Mouse (Mus musculus): ENCODE measurements around the gene Gm49661. TPM values are rescaled to one million over a fixed set of nuclear protein-coding genes. Genes with fewer than 3 reads are reported as not detected.

Gene Gm49661
- polyA plus RNA-seq, 1 experiment, result 477 TPM

DNA sequence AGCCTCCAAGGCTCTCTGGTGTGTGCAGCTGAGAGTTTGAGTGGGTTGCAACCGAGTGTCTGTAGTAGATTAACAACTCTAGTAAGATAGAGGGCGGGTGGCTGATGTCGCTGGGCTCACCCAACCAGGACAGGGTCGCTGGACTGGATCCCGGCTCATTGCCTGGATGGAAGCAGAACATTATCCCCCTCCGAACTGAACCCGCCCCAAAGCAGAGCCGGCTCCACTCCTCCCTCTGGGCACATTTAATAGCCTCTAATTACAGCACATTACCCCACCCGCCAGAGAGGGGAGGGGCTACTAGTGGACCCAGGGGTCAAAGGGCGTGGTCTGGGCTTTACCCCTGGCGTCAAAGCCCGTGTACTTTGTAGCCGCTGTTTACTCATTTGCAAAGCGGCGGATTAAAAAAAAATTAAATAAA lies 20.1 kb upstream of the Gm49661 start:
- peaks cover 28% of the 10 kb centered on the region for H3K4me1 ChIP-seq (ENCODE audit: control insufficient read depth, insufficient read depth, low read length)
- no peak overlapping the region for H3K27ac ChIP-seq (ENCODE audit: control insufficient read depth, insufficient read depth, low read depth, low read length)
- TF ChIP-seq POLR2A (IDR thresholded peaks at IDR 0.05; ENCODE audit: control insufficient read depth, low read depth, low read length), result no peak
- no peak for TF ChIP-seq CTCF (IDR thresholded peaks at IDR 0.05; ENCODE audit: control insufficient read depth, insufficient read depth, insufficient replicate concordance, low read depth, low read length)
- H3K4me3 ChIP-seq (ENCODE audit: control insufficient read depth, low read depth, low read length), result no peak overlapping the region
- H3K27me3 ChIP-seq (ENCODE audit: control insufficient read depth, insufficient read depth, low read length), result no peaks in the 10 kb centered on the region
- no peaks in the 10 kb centered on the region for H3K36me3 ChIP-seq (ENCODE audit: control insufficient read depth, insufficient read depth, low read length)

DNA sequence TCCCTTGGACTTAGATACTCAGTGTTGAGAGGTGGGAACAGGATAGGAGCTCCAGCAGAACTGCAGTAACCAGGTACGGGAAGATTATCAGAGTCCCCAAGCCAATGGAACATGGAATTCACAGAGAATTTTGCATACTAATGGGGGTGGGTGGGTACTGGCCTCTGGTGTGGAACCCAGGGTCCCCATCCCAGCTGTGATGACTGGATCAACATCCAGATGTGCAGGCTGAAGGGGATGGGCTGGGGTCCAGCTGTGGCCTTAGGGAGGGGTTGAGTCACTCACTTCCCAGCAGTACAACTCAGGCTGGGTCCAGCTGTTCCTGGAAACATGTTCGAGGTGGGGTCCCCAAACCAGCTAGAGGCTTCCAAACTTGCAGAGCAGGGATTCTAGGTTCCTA lies 18.7 kb upstream of the Gm49661 start:
- Histone ChIP-seq H3K4me3 (ENCODE audit: control insufficient read depth, low read depth, low read length) (no peak overlapping the region), H3K27ac (ENCODE audit: control insufficient read depth, insufficient read depth, low read depth, low read length) (no peak overlapping the region), H3K36me3 (ENCODE audit: control insufficient read depth, insufficient read depth, low read length) (no peaks in the 10 kb centered on the region), H3K4me1 (ENCODE audit: control insufficient read depth, insufficient read depth, low read length) (peaks cover 28% of the 10 kb centered on the region), H3K27me3 (ENCODE audit: control insufficient read depth, insufficient read depth, low read length) (no peaks in the 10 kb centered on the region)
- TF ChIP-seq CTCF (IDR thresholded peaks at IDR 0.05; ENCODE audit: control insufficient read depth, insufficient read depth, insufficient replicate concordance, low read depth, low read length) (no peak), POLR2A (IDR thresholded peaks at IDR 0.05; ENCODE audit: control insufficient read depth, low read depth, low read length) (no peak)

DNA sequence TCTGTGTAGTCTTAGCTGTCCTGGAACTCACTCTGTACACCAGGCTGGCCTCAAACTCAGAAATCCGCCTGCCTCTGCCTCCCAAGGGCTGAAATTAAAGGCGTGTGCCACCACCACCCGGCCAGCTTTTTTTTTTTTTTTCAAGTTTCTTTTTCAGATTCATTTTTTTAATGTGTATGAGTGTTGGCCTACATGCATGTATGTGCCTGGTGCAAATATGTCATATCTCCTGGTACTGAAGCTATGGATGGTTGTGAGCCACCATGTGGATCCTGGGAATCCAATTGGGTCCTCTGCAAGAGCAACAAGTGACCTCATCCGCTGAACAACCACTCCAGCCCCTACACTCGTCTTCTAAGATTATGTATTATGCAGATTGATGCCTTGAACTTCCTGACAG lies 18.2 kb upstream of the Gm49661 start:
- Histone ChIP-seq H3K27me3 (ENCODE audit: control insufficient read depth, insufficient read depth, low read length) (no peaks in the 10 kb centered on the region), H3K27ac (ENCODE audit: control insufficient read depth, insufficient read depth, low read depth, low read length) (no peak overlapping the region), H3K4me1 (ENCODE audit: control insufficient read depth, insufficient read depth, low read length) (peaks cover 28% of the 10 kb centered on the region), H3K4me3 (ENCODE audit: control insufficient read depth, low read depth, low read length) (no peak overlapping the region), H3K36me3 (ENCODE audit: control insufficient read depth, insufficient read depth, low read length) (no peaks in the 10 kb centered on the region)
- TF ChIP-seq POLR2A (IDR thresholded peaks at IDR 0.05; ENCODE audit: control insufficient read depth, low read depth, low read length), result no peak
- TF ChIP-seq CTCF (IDR thresholded peaks at IDR 0.05; ENCODE audit: control insufficient read depth, insufficient read depth, insufficient replicate concordance, low read depth, low read length), result no peak

DNA sequence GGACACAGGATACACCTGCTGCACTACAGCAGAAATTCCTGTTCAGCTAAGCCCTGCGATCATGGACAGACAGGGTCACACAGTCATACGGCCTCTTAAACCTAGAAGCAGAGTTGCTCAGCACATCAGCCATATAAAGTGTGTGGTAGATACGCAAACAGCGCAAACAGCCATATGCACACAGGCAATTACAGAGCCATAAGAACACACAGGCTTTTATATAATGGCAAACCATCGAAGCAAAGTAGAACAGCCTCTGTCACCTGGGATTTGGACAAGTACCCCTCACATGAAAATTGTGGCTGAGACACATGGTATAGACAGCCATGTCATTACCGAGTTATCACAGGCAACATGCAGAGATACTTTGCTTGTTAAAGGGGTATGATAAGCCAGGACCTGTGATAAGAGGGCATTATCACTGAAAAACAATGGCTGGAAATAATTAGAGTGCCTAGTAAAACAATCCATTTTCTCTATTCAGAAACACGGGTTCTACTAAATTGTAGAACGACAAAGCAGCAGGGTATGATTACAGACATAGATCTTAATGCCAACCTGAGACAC lies 17.2 kb upstream of the Gm49661 start:
- no peak overlapping the region; the same call in 1 of the 2 replicates for H3K27ac ChIP-seq (ENCODE audit: control insufficient read depth, insufficient read depth, low read depth, low read length)
- no peaks in the 10 kb centered on the region for H3K36me3 ChIP-seq (ENCODE audit: control insufficient read depth, insufficient read depth, low read length)
- H3K4me1 ChIP-seq (ENCODE audit: control insufficient read depth, insufficient read depth, low read length), result peaks cover 31% of the 10 kb centered on the region
- TF ChIP-seq CTCF (IDR thresholded peaks at IDR 0.05; ENCODE audit: control insufficient read depth, insufficient read depth, insufficient replicate concordance, low read depth, low read length) (no peak), POLR2A (IDR thresholded peaks at IDR 0.05; ENCODE audit: control insufficient read depth, low read depth, low read length) (no peak)
- no peaks in the 10 kb centered on the region for H3K27me3 ChIP-seq (ENCODE audit: control insufficient read depth, insufficient read depth, low read length)
- peak overlapping the region; percentile 90 for H3K4me3 ChIP-seq (ENCODE audit: control insufficient read depth, low read depth, low read length)

DNA sequence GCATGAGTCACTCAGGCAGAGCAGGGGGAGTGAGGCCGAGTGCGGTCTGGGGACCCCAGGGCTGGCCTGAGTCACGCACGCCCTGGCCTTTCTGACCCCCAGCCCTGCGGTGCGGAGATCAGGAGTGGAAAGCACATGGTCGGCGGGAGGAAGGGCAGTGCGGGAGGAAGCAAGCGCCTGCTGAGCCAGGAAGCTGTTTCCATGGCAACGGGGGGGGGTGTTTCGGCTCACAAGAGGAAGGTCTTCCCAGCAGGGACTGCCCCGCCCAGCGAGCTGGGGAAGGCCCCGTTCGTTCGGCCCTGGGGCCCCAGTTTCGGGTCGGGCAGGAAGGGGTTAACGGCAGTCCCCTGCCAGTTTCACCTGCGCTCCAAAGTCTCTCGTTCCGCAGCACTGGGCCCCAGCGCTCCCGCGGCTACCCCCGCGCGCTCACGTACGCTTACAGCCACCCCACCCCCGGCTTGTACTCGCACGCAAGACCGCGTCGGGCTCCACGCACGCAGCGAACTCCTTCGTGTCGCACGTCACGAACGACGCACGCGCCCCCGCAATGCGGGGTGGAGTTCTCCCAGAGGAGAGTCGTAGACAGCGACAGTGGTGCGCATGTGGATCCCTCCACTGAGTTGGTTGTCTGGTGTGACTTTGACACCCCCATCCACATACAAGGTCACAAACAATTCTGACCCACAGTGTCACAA lies 16.6 kb upstream of the Gm49661 start:
- H3K4me3 ChIP-seq (ENCODE audit: control insufficient read depth, low read depth, low read length), result peak overlapping the region; percentile 90
- H3K27ac ChIP-seq (ENCODE audit: control insufficient read depth, insufficient read depth, low read depth, low read length), result peak overlapping the region; percentile 80
- peaks cover 32% of the 10 kb centered on the region for H3K4me1 ChIP-seq (ENCODE audit: control insufficient read depth, insufficient read depth, low read length)
- no peaks in the 10 kb centered on the region for H3K36me3 ChIP-seq (ENCODE audit: control insufficient read depth, insufficient read depth, low read length)
- H3K27me3 ChIP-seq (ENCODE audit: control insufficient read depth, insufficient read depth, low read length), result no peaks in the 10 kb centered on the region
- no peak for TF ChIP-seq CTCF (IDR thresholded peaks at IDR 0.05; ENCODE audit: control insufficient read depth, insufficient read depth, insufficient replicate concordance, low read depth, low read length)
- TF ChIP-seq POLR2A (IDR thresholded peaks at IDR 0.05; ENCODE audit: control insufficient read depth, low read depth, low read length), result peak; percentile 53; the same call in 1 of the 2 replicates

DNA sequence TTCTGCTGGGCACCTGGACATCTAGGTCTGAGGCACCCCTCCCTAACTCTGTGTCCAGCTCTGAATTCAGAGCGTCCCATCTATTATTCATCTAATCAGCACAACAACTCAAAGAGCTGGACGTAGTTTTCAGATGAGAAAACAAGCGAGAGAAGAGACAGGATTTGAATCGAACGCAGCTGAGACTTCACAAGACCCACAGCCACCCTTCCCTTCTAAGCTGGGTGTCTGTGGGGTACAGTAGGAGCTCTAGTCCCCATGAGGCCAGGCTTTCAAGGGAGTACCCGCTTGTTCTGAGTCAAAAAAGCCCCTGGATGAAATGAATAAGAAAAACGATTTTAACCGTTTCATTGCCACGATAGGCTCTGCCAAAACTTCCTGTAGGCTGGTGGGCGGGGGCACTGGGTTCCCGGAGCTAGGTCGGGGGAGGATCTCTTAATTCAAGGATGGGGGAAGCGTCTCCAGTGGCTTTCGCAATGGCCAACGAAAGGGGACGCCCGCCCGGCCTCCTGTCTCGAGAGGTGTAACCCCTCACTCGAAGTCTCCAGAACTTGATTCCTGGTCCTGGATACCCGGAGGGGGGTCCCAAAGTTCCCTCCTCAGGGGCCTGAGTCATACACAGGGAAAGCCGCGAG lies 15.9 kb upstream of the Gm49661 start:
- no peaks in the 10 kb centered on the region for H3K36me3 ChIP-seq (ENCODE audit: control insufficient read depth, insufficient read depth, low read length)
- H3K4me1 ChIP-seq (ENCODE audit: control insufficient read depth, insufficient read depth, low read length), result peaks cover 35% of the 10 kb centered on the region
- TF ChIP-seq CTCF (IDR thresholded peaks at IDR 0.05; ENCODE audit: control insufficient read depth, insufficient read depth, insufficient replicate concordance, low read depth, low read length), result no peak
- no peak for TF ChIP-seq POLR2A (IDR thresholded peaks at IDR 0.05; ENCODE audit: control insufficient read depth, low read depth, low read length)
- H3K27me3 ChIP-seq (ENCODE audit: control insufficient read depth, insufficient read depth, low read length), result no peaks in the 10 kb centered on the region
- peak overlapping the region; percentile 90 for H3K4me3 ChIP-seq (ENCODE audit: control insufficient read depth, low read depth, low read length)
- H3K27ac ChIP-seq (ENCODE audit: control insufficient read depth, insufficient read depth, low read depth, low read length), result peak overlapping the region; percentile 80

DNA sequence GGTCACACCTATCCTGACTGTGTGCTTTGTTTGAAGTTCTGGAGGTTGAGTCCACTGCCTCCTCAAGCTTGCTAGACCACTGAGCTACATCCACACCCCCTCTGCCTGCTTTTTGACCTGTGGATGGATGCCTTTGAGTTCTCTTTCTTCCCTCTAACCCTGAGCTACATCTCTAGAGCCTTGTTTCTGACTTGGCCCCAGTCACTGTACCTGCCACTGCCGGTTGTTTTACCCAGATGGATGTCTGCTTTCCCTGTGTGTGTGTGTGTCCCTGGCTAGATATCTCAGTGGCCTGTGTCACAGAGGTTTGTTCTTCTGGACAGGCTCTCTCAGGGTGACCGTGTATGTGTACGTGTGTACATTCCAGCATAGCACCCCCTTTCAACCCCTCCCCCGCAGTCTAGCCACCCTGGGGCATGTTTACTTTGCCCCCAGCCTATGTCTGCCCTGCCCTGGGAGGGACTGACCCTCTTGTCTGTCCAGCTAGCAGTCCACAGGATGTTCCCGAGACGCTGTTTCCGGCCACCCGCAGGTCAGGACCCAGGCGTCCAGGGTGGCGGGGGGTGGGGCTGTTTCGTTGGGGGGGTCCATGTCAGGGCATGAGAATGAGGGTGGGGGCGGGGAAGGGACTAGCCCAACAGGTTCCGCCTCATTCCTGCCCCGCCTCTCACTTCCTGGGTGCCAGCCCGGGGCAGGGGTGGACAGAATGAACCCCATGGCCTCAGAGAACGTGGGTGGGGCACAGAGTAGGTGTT lies 15.2 kb upstream of the Gm49661 start:
- H3K27me3 ChIP-seq (ENCODE audit: control insufficient read depth, insufficient read depth, low read length), result no peaks in the 10 kb centered on the region
- peaks cover 41% of the 10 kb centered on the region for H3K4me1 ChIP-seq (ENCODE audit: control insufficient read depth, insufficient read depth, low read length)
- no peak for TF ChIP-seq CTCF (IDR thresholded peaks at IDR 0.05; ENCODE audit: control insufficient read depth, insufficient read depth, insufficient replicate concordance, low read depth, low read length)
- no peak for TF ChIP-seq POLR2A (IDR thresholded peaks at IDR 0.05; ENCODE audit: control insufficient read depth, low read depth, low read length)
- H3K27ac ChIP-seq (ENCODE audit: control insufficient read depth, insufficient read depth, low read depth, low read length), result peak overlapping the region; percentile 80
- H3K36me3 ChIP-seq (ENCODE audit: control insufficient read depth, insufficient read depth, low read length), result no peaks in the 10 kb centered on the region
- H3K4me3 ChIP-seq (ENCODE audit: control insufficient read depth, low read depth, low read length), result peak overlapping the region; percentile 90
